Mouse (Mus musculus) liver, embryonic 15.5 days (tissue): ENCODE data around the gene Kndc1. TPM values are rescaled to one million over a fixed set of nuclear protein-coding genes. Genes with fewer than 3 reads are reported as not detected.

ENCODE experiments used
- ATAC-seq: fragments of 200-750 bp; cut with Nextera tagmentation; 2 replicates; pipeline ENCODE4 v1.8.0; 2017; ENCODE audit warnings: moderate number of reproducible peaks, mild to moderate bottlenecking, moderate library complexity; ENCODE audit not compliant: insufficient read depth
- H3K27ac ChIP-seq: fragments of 300-500 bp; sonication (generic); replicated peaks from 2 replicates; pipeline ENCODE4 v1.5.1; 2015; ENCODE audit warnings: mild to moderate bottlenecking, inconsistent platforms
- H3K27me3 ChIP-seq: fragments of 300-500 bp; sonication (generic); 2 replicates; pipeline ENCODE4 v1.6.1; 2015; ENCODE audit warnings: mild to moderate bottlenecking, inconsistent platforms
- H3K36me3 ChIP-seq: fragments of 300-500 bp; sonication (generic); replicated peaks from 2 replicates; pipeline ENCODE4 v1.6.1; 2015; ENCODE audit warnings: moderate library complexity, mild to moderate bottlenecking, inconsistent platforms
- H3K4me1 ChIP-seq: fragments of 300-500 bp; sonication (generic); replicated peaks from 2 replicates; pipeline ENCODE4 v1.6.1; 2015; ENCODE audit warnings: inconsistent platforms
- H3K4me2 ChIP-seq: fragments of 300-500 bp; sonication (generic); 2 replicates; pipeline ENCODE4 v1.6.1; 2015; ENCODE audit warnings: moderate library complexity, mild to moderate bottlenecking, inconsistent platforms
- H3K4me3 ChIP-seq: fragments of 300-500 bp; sonication (generic); replicated peaks from 2 replicates; pipeline ENCODE4 v1.5.1; 2015; ENCODE audit warnings: mild to moderate bottlenecking, inconsistent platforms
- H3K9ac ChIP-seq: fragments of 300-500 bp; sonication (generic); 2 replicates; pipeline ENCODE4 v1.6.1; 2015; ENCODE audit warnings: moderate library complexity, mild to moderate bottlenecking, inconsistent platforms
- H3K9me3 ChIP-seq: fragments of 300-500 bp; sonication (generic); replicated peaks from 2 replicates; pipeline ENCODE4 v1.6.1; 2016; ENCODE audit warnings: inconsistent platforms
- WGBS: fragments of 180-500 bp; shearing (Covaris S2); methylation state at CpG from one replicate; pipeline ENCODE4 v1.1.7; 2015; ENCODE audit warnings: mixed read lengths; ENCODE audit not compliant: insufficient replicate concordance; 5-methylcytosine and 5-hydroxymethylcytosine counted together
- polyA plus RNA-seq: library from polyadenylated mRNA; unstranded; fragments of >200 nt; fragmentation: Nextera tagmentation; extraction: Ambion mirVana; gene quantifications from 2 replicates; pipeline ENCODE4 v1.2.1, GENCODE M21; 2015

Gene Kndc1
- polyA plus RNA-seq, 1 experiment from 2014 or later, result not detected

GRCm38 (mm10) chr7:139877167-139877792 lies 17.2 kb upstream of the Kndc1 start:
- no peaks in the 10 kb centered on the region for H3K9me3 ChIP-seq
- 63% methylated on average over 10 of the region's 10 CpGs for WGBS

GRCm38 (mm10) chr7:139878122-139878521 lies 16.4 kb upstream of the Kndc1 start:
- no peak for ATAC-seq
- Histone ChIP-seq H3K4me3 (no peak overlapping the region), H3K36me3 (no peaks in the 10 kb centered on the region), H3K4me1 (no peaks in the 10 kb centered on the region), H3K9me3 (no peaks in the 10 kb centered on the region), H3K27ac (no peak overlapping the region), H3K4me2 (no peak overlapping the region), H3K27me3 (no peaks in the 10 kb centered on the region), H3K9ac (no peak overlapping the region)
- 62% methylated on average over 5 of the region's 5 CpGs for WGBS

More at GRCm38 (mm10) chr7:139877167-139877792, 17.2 kb upstream of the Kndc1 start:
- Histone ChIP-seq H3K4me2 (no peak overlapping the region), H3K9ac (no peak overlapping the region), H3K27me3 (no peaks in the 10 kb centered on the region), H3K36me3 (no peaks in the 10 kb centered on the region), H3K4me1 (no peaks in the 10 kb centered on the region), H3K4me3 (no peak overlapping the region), H3K27ac (no peak overlapping the region)
- no peak for ATAC-seq

GRCm38 (mm10) chr7:139878621-139879020 lies 15.9 kb upstream of the Kndc1 start:
- Histone ChIP-seq H3K4me3 (no peak overlapping the region), H3K4me2 (no peak overlapping the region), H3K9me3 (no peaks in the 10 kb centered on the region), H3K36me3 (no peaks in the 10 kb centered on the region), H3K27ac (no peak overlapping the region), H3K27me3 (no peaks in the 10 kb centered on the region), H3K9ac (no peak overlapping the region), H3K4me1 (no peaks in the 10 kb centered on the region)
- ATAC-seq, result no peak
- WGBS, result 59% methylated on average over 6 of the region's 6 CpGs

- no peak overlapping the region for H3K4me2 ChIP-seq
- H3K4me3 ChIP-seq, result no peak overlapping the region
- no peak for ATAC-seq
- 64% methylated on average over 4 of the region's 4 CpGs for WGBS
- H3K4me1 ChIP-seq, result no peaks in the 10 kb centered on the region
- H3K9me3 ChIP-seq, result no peaks in the 10 kb centered on the region
- H3K27ac ChIP-seq, result no peak overlapping the region
- H3K9ac ChIP-seq, result no peak overlapping the region
- H3K36me3 ChIP-seq, result no peaks in the 10 kb centered on the region
- H3K27me3 ChIP-seq, result no peaks in the 10 kb centered on the region
Measured at GRCm38 (mm10) chr7:139883545-139883944, 11.0 kb upstream of the Kndc1 start.

- no peak overlapping the region for H3K4me3 ChIP-seq
- WGBS, result 52% methylated on average over 5 of the region's 5 CpGs
- H3K9me3 ChIP-seq, result no peaks in the 10 kb centered on the region
- H3K27ac ChIP-seq, result no peak overlapping the region
- H3K36me3 ChIP-seq, result no peaks in the 10 kb centered on the region
- no peak for ATAC-seq
- H3K4me2 ChIP-seq, result no peak overlapping the region
- peaks cover 39% of the 10 kb centered on the region for H3K27me3 ChIP-seq
- H3K9ac ChIP-seq, result no peak overlapping the region
- H3K4me1 ChIP-seq, result no peaks in the 10 kb centered on the region
Measured at GRCm38 (mm10) chr7:139891779-139892178, 2.7 kb upstream of the Kndc1 start.

- Histone ChIP-seq H3K9me3 (no peaks in the 10 kb centered on the region), H3K27me3 (peaks cover 41% of the 10 kb centered on the region), H3K4me3 (no peak overlapping the region), H3K4me2 (no peak overlapping the region), H3K27ac (no peak overlapping the region), H3K9ac (no peak overlapping the region), H3K36me3 (no peaks in the 10 kb centered on the region), H3K4me1 (no peaks in the 10 kb centered on the region)
- no peak for ATAC-seq
- WGBS, result 57% methylated on average over 7 of the region's 7 CpGs
Measured at GRCm38 (mm10) chr7:139896271-139896670, 1.8 kb downstream of the Kndc1 start.

GRCm38 (mm10) chr7:139896796-139897195 lies 2.3 kb downstream of the Kndc1 start:
- Histone ChIP-seq H3K4me2 (no peak overlapping the region), H3K27ac (no peak overlapping the region), H3K4me3 (no peak overlapping the region), H3K9ac (no peak overlapping the region), H3K4me1 (no peaks in the 10 kb centered on the region), H3K27me3 (peaks cover 41% of the 10 kb centered on the region), H3K9me3 (no peaks in the 10 kb centered on the region), H3K36me3 (no peaks in the 10 kb centered on the region)
- no peak for ATAC-seq
- WGBS, result 55% methylated on average over 7 of the region's 7 CpGs

- Histone ChIP-seq H3K27me3 (peaks cover 34% of the 10 kb centered on the region), H3K9me3 (no peaks in the 10 kb centered on the region), H3K4me3 (no peak overlapping the region), H3K4me2 (no peak overlapping the region), H3K4me1 (no peaks in the 10 kb centered on the region), H3K27ac (no peak overlapping the region), H3K36me3 (no peaks in the 10 kb centered on the region), H3K9ac (no peak overlapping the region)
- ATAC-seq, result no peak
- 56% methylated on average over 2 of the region's 2 CpGs for WGBS
Measured at GRCm38 (mm10) chr7:139898606-139899005, 4.1 kb downstream of the Kndc1 start.

GRCm38 (mm10) chr7:139899505-139899904 lies 5.0 kb downstream of the Kndc1 start:
- Histone ChIP-seq H3K4me1 (no peaks in the 10 kb centered on the region), H3K36me3 (no peaks in the 10 kb centered on the region), H3K27ac (no peak overlapping the region), H3K9me3 (no peaks in the 10 kb centered on the region), H3K27me3 (peaks cover 30% of the 10 kb centered on the region), H3K4me2 (no peak overlapping the region), H3K4me3 (no peak overlapping the region), H3K9ac (no peak overlapping the region)
- no peak for ATAC-seq
- 61% methylated on average over 7 of the region's 7 CpGs for WGBS

GRCm38 (mm10) chr7:139900456-139900855 lies 6.0 kb downstream of the Kndc1 start:
- 66% methylated on average over 7 of the region's 7 CpGs for WGBS
- Histone ChIP-seq H3K27ac (no peak overlapping the region), H3K9ac (no peak overlapping the region), H3K36me3 (no peaks in the 10 kb centered on the region), H3K9me3 (no peaks in the 10 kb centered on the region), H3K4me3 (no peak overlapping the region), H3K27me3 (peaks cover 28% of the 10 kb centered on the region), H3K4me2 (no peak overlapping the region), H3K4me1 (no peaks in the 10 kb centered on the region)
- ATAC-seq, result no peak

- Histone ChIP-seq H3K9ac (no peak overlapping the region), H3K4me1 (no peaks in the 10 kb centered on the region), H3K4me2 (no peak overlapping the region), H3K36me3 (no peaks in the 10 kb centered on the region), H3K9me3 (no peaks in the 10 kb centered on the region), H3K27ac (no peak overlapping the region), H3K27me3 (peaks cover 28% of the 10 kb centered on the region; the same call in 1 of the 2 replicates), H3K4me3 (no peak overlapping the region)
- no peak for ATAC-seq
- 71% methylated on average over 6 of the region's 6 CpGs for WGBS
Measured at GRCm38 (mm10) chr7:139900896-139901295, 6.4 kb downstream of the Kndc1 start.

GRCm38 (mm10) chr7:139901981-139902380 lies 7.5 kb downstream of the Kndc1 start:
- 41% methylated on average over 1 of the region's 1 CpGs for WGBS
- Histone ChIP-seq H3K9ac (no peak overlapping the region), H3K9me3 (no peaks in the 10 kb centered on the region), H3K4me1 (no peaks in the 10 kb centered on the region), H3K4me2 (no peak overlapping the region), H3K36me3 (no peaks in the 10 kb centered on the region), H3K4me3 (no peak overlapping the region), H3K27me3 (peaks cover 17% of the 10 kb centered on the region; the same call in 1 of the 2 replicates), H3K27ac (no peak overlapping the region)
- ATAC-seq, result no peak
